Mouse (Mus musculus) forebrain, postnatal 0 days (tissue): ENCODE measurements around the gene Trpm7. TPM values are rescaled to one million over a fixed set of nuclear protein-coding genes. Genes with fewer than 3 reads are reported as not detected.
"Not testable (repeated sequence)": the region's sequence is repeated elsewhere in the genome, so short reads cannot be mapped to it uniquely, and the experiment has no call there.

Source experiments
- ATAC-seq: fragments of 200-750 bp; cut with Nextera tagmentation; 2 replicates; pipeline ENCODE4 v1.8.0; 2017; ENCODE audit warnings: mild to moderate bottlenecking, moderate library complexity
- DNase-seq: peaks from one replicate; pipeline ENCODE4 v3.0.0-alpha.2; 2015
- H3K27ac ChIP-seq: fragments of 300-500 bp; sonication (generic); 2 replicates; pipeline ENCODE4 v1.5.1; 2014; ENCODE audit warnings: low read depth, mild to moderate bottlenecking, antibody characterized with exemption, low read length, moderate library complexity, mixed read lengths
- H3K27me3 ChIP-seq: fragments of 300-500 bp; sonication (generic); 2 replicates; pipeline ENCODE4 v1.6.1; 2014; ENCODE audit warnings: mild to moderate bottlenecking, low read length, mixed read lengths; ENCODE audit not compliant: insufficient read depth
- H3K36me3 ChIP-seq: fragments of 300-500 bp; sonication (generic); 2 replicates; pipeline ENCODE4 v1.6.1; 2014; ENCODE audit warnings: mild to moderate bottlenecking, moderate library complexity; ENCODE audit not compliant: insufficient read depth
- H3K4me1 ChIP-seq: fragments of 300-500 bp; sonication (generic); 2 replicates; pipeline ENCODE4 v1.6.1; 2014; ENCODE audit warnings: antibody characterized with exemption; ENCODE audit not compliant: insufficient read depth
- H3K4me2 ChIP-seq: fragments of 300-500 bp; sonication (generic); 2 replicates; pipeline ENCODE4 v1.6.1; 2014; ENCODE audit warnings: low read depth, mild to moderate bottlenecking, moderate library complexity
- H3K4me3 ChIP-seq: fragments of 300-500 bp; sonication (generic); 2 replicates; pipeline ENCODE4 v1.5.1; 2014; ENCODE audit warnings: low read depth, low read length, mixed read lengths
- H3K9ac ChIP-seq: fragments of 300-500 bp; sonication (generic); 2 replicates; pipeline ENCODE4 v1.6.1; 2014; ENCODE audit warnings: mild to moderate bottlenecking
- H3K9me3 ChIP-seq: fragments of 300-500 bp; sonication (generic); 2 replicates; pipeline ENCODE4 v1.6.1; 2016; ENCODE audit warnings: low read length
- CTCF ChIP-seq: sonication (generic); IDR thresholded peaks from 2 replicates; pipeline ENCODE4 v1.5.1; 2016; ENCODE audit warnings: antibody characterized with exemption, control low read depth, low read depth
- WGBS: fragments of 180-500 bp; shearing (Covaris S2); extraction: QIAGEN DNeasy Blood & Tissue Kit; methylation state at CpG from one replicate; pipeline ENCODE4 v1.1.7; 2014; 5-methylcytosine and 5-hydroxymethylcytosine counted together
- polyA plus RNA-seq: library from polyadenylated mRNA; unstranded; fragments of >200 nt; fragmentation: Nextera tagmentation; extraction: Ambion mirVana; gene quantifications from 2 replicates; pipeline ENCODE4 v1.2.1, GENCODE M21; 2015
- total RNA-seq: library from RNA; depleted of rRNA; stranded (reverse); fragments of >200 nt; gene quantifications from 2 replicates; pipeline ENCODE4 v1.2.3, GENCODE M21; 2014

Gene Trpm7
- total and polyA plus RNA-seq, 2 experiments from 2014 or later, result 21.7 to 51.9 TPM

DNA sequence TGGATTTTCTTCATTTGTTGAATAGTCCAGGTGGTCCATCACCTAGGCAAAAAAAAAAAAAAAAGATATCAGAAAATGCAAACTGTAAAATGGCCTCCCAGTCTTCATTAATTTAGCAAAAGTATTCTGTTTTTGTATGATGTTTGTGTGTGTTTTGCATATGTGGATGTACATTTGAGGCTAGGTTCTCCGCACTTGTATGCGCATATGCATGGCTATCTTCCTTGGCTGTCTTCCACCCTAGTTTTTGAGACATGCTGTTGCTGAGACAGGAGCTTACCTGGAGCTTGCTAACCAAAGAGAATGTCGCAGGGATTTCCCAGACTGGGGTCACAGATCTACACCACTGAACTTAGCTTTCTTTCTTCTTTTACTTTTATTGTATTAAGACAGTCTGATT, 18.2 kb upstream of the Trpm7 start:
- Histone ChIP-seq H3K4me2 (no peak overlapping the region), H3K4me1 (no peaks in the 10 kb centered on the region), H3K27me3 (no peaks in the 10 kb centered on the region), H3K9ac (no peak overlapping the region), H3K4me3 (no peak overlapping the region), H3K27ac (no peak overlapping the region), H3K36me3 (peaks cover 10% of the 10 kb centered on the region; the same call in 1 of the 2 replicates), H3K9me3 (no peaks in the 10 kb centered on the region)
- no peak for TF ChIP-seq CTCF
- DNase-seq (no peak), ATAC-seq (no peak)
- 88% methylated on average over 3 of the region's 3 CpGs for WGBS

DNA sequence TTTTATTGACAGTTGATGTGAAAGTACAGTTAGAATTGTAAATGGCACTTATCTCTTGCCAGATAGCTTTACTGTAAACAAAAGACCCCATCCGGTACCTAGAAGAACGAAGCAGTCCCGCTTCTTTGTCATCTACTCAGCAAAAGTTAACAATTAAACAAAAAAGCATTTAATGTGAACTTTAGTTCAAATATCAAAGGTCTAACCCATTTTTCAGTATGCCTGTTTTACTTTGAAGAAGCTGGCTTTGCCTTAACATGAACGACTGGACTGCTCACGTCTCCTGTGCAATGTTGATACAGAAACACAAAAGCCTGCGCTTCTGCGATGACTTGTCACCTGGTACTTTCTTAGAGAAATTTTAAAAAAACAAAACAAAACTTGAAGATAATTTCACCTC, 16.3 kb upstream of the Trpm7 start:
- DNase-seq (no peak), ATAC-seq (no peak)
- H3K4me2 ChIP-seq, result no peak overlapping the region
- no peaks in the 10 kb centered on the region for H3K4me1 ChIP-seq
- TF ChIP-seq CTCF, result no peak
- 90% methylated on average over 7 of the region's 7 CpGs for WGBS
- no peak overlapping the region for H3K27ac ChIP-seq
- no peak overlapping the region for H3K4me3 ChIP-seq
- H3K9ac ChIP-seq, result no peak overlapping the region
- no peaks in the 10 kb centered on the region for H3K9me3 ChIP-seq
- H3K27me3 ChIP-seq, result no peaks in the 10 kb centered on the region
- H3K36me3 ChIP-seq, result peaks cover 10% of the 10 kb centered on the region; the same call in 1 of the 2 replicates

GRCm38 (mm10) chr2:126891743-126892142, 15.7 kb upstream of the Trpm7 start:
- H3K27ac ChIP-seq, result no peak overlapping the region
- no peak for DNase-seq
- no peaks in the 10 kb centered on the region for H3K27me3 ChIP-seq
- no peaks in the 10 kb centered on the region for H3K9me3 ChIP-seq
- no peak overlapping the region for H3K4me2 ChIP-seq
- no peak for TF ChIP-seq CTCF
- H3K9ac ChIP-seq, result no peak overlapping the region
- H3K36me3 ChIP-seq, result peaks cover 10% of the 10 kb centered on the region; the same call in 1 of the 2 replicates
- no peaks in the 10 kb centered on the region for H3K4me1 ChIP-seq
- no peak for ATAC-seq
- H3K4me3 ChIP-seq, result no peak overlapping the region

DNA sequence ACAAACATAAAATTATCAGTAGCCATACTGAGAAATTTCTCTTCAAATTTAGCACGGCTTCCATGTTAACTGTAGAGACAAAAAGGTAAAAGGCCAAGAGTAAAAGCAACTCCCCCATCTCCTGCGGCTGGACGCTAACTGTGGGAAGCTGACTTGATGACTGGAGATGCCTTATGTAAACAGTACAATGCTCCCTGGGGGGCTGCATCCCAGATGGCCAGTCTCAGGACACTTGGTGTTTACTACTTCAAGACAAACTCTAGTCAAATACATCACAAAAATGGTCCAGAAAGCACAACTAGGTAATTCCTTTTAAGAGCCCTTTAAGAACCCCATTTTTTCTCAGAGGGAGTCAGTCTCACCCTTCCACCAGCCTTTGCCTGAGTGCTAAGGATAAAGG, 11.1 kb upstream of the Trpm7 start:
- H3K4me2 ChIP-seq, result no peak overlapping the region
- H3K4me3 ChIP-seq, result no peak overlapping the region
- H3K9me3 ChIP-seq, result no peaks in the 10 kb centered on the region
- WGBS, result 77% methylated on average over 3 of the region's 3 CpGs
- no peaks in the 10 kb centered on the region for H3K4me1 ChIP-seq
- H3K27ac ChIP-seq, result no peak overlapping the region
- no peak for ATAC-seq
- DNase-seq, result no peak
- H3K27me3 ChIP-seq, result no peaks in the 10 kb centered on the region
- H3K36me3 ChIP-seq, result 0 out of 2 replicates have a peak, but pooled peaks cover under 1% of the 10 kb centered on the region
- no peak overlapping the region for H3K9ac ChIP-seq
- no peak for TF ChIP-seq CTCF

DNA sequence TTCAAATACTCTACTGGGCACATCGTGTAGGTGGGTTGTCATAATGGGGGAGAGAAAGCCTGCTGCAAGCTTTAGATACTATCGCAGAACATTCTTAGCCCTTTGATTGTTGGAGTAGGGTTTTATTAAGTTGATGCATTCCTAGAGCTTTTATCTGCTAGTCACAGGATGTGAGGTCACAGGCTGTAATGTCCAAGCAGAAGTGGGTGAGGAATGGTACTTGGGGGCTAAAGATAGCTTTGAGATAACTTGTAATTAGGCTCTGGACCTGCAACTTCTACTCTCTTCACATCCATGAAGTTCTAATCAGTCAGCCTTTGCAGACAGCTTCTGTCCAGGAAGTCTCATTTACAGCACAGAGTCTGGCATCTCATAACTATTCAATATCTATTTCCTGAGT, 9.8 kb upstream of the Trpm7 start:
- no peaks in the 10 kb centered on the region for H3K36me3 ChIP-seq
- H3K27ac ChIP-seq, result no peak overlapping the region
- no peak overlapping the region for H3K9ac ChIP-seq
- no peak for TF ChIP-seq CTCF
- DNase-seq, result no peak
- no peak overlapping the region for H3K4me3 ChIP-seq
- no peaks in the 10 kb centered on the region for H3K27me3 ChIP-seq
- H3K4me2 ChIP-seq, result no peak overlapping the region
- H3K9me3 ChIP-seq, result no peaks in the 10 kb centered on the region
- no peak for ATAC-seq
- WGBS, result 85% methylated on average over 2 of the region's 2 CpGs
- H3K4me1 ChIP-seq, result no peaks in the 10 kb centered on the region

DNA sequence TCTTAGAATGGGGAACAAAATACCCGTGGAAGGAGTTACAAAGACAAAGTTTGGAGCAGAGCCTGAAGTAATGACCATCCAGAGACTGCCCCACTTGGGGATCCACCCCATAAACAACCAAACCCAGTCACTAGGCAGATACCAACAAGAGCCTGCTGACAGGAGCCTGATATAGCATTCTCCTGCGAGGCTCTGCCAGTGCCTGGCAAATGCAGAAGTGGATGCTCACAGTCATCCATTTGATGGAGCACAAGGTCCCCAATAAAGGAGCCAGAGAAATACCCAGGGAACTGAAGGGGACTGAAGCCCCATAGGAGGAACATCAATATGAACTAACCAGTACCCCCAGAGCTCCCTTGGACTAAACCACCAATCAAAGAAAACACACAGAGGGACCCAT, 6.7 kb upstream of the Trpm7 start:
- ATAC-seq, H3K36me3 ChIP-seq, H3K4me1 ChIP-seq, H3K4me2 ChIP-seq, H3K27ac ChIP-seq, H3K4me3 ChIP-seq, H3K9ac ChIP-seq, DNase-seq, H3K9me3 ChIP-seq, H3K27me3 ChIP-seq: not testable (repeated sequence)
- 62% methylated on average over 2 of the region's 2 CpGs for WGBS

- Histone ChIP-seq H3K4me1 (peaks cover 11% of the 10 kb centered on the region; the same call in 1 of the 2 replicates), H3K27me3 (no peaks in the 10 kb centered on the region), H3K27ac (no peak overlapping the region), H3K9me3 (no peaks in the 10 kb centered on the region), H3K9ac (no peak overlapping the region), H3K36me3 (no peaks in the 10 kb centered on the region), H3K4me3 (no peak overlapping the region), H3K4me2 (no peak overlapping the region)
- ATAC-seq (no peak), DNase-seq (no peak)
- WGBS, result 93% methylated on average over 1 of the region's 1 CpGs
- no peak for TF ChIP-seq CTCF
Measured at GRCm38 (mm10) chr2:126877991-126878390, 2.0 kb upstream of the Trpm7 start.

DNA sequence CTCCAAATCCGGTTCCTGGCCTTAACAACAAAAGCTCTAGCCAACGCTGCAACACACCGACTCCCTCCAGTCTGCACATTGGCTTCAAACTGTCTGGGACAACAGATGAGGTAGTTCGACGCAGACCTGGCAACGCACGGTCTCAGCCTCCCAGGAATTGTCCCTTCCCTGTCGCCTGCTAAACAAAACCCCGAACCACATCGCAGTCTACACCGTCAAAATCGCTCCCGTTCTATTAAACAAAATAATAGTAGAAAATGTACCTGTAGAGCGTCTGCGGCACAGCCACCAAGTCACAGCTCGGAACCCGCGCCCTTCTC, 554 bp downstream of the Trpm7 start:
- Histone ChIP-seq H3K4me3 (peak overlapping the region; percentile 73), H3K27me3 (no peaks in the 10 kb centered on the region), H3K4me2 (peak overlapping the region; percentile 69), H3K4me1 (peaks cover 11% of the 10 kb centered on the region; the same call in 1 of the 2 replicates), H3K9ac (peak overlapping the region; percentile 83), H3K36me3 (no peaks in the 10 kb centered on the region), H3K27ac (peak overlapping the region; percentile 91), H3K9me3 (no peaks in the 10 kb centered on the region)
- no peak for TF ChIP-seq CTCF
- peak; percentile 60 for DNase-seq
- WGBS, result 1% methylated on average over 18 of the region's 18 CpGs
- peak; percentile 40 for ATAC-seq
